Mouse (Mus musculus) forebrain, embryonic 12.5 days (tissue): ENCODE results near the gene Spef2. TPM values are rescaled to one million over a fixed set of nuclear protein-coding genes. Genes with fewer than 3 reads are reported as not detected.
"Not testable (repeated sequence)": the region's sequence is repeated elsewhere in the genome, so short reads cannot be mapped to it uniquely, and the experiment has no call there.

Experiments
- ATAC-seq: fragments of 200-750 bp; cut with Nextera tagmentation; 2 replicates; pipeline ENCODE4 v1.8.0; 2017; ENCODE audit warnings: moderate TSS enrichment; ENCODE audit not compliant: low FRiP score
- H3K27ac ChIP-seq: fragments of 300-500 bp; sonication (generic); 2 replicates; pipeline ENCODE4 v1.5.1; 2016; ENCODE audit warnings: mild to moderate bottlenecking
- H3K27me3 ChIP-seq: fragments of 300-500 bp; sonication (generic); 2 replicates; pipeline ENCODE4 v1.6.1; 2016; ENCODE audit warnings: mild to moderate bottlenecking
- H3K36me3 ChIP-seq: fragments of 300-500 bp; sonication (generic); replicated peaks from 2 replicates; pipeline ENCODE4 v1.6.1; 2016; ENCODE audit warnings: mild to moderate bottlenecking
- H3K4me1 ChIP-seq: fragments of 300-500 bp; sonication (generic); 2 replicates; pipeline ENCODE4 v1.6.1; 2016
- H3K4me2 ChIP-seq: fragments of 300-500 bp; sonication (generic); 2 replicates; pipeline ENCODE4 v1.6.1; 2016; ENCODE audit warnings: mild to moderate bottlenecking, moderate library complexity
- H3K4me3 ChIP-seq: fragments of 300-500 bp; sonication (generic); replicated peaks from 2 replicates; pipeline ENCODE4 v1.5.1; 2016; ENCODE audit warnings: mild to moderate bottlenecking
- H3K9ac ChIP-seq: fragments of 300-500 bp; sonication (generic); 2 replicates; pipeline ENCODE4 v1.6.1; 2016; ENCODE audit warnings: mild to moderate bottlenecking
- H3K9me3 ChIP-seq: fragments of 300-500 bp; sonication (generic); 2 replicates; pipeline ENCODE4 v1.6.1; 2016
- WGBS: fragments of 180-500 bp; shearing (Covaris S2); methylation state at CpG from one replicate; pipeline ENCODE4 v1.1.7; 2016; 5-methylcytosine and 5-hydroxymethylcytosine counted together
- polyA plus RNA-seq: library from polyadenylated mRNA; unstranded; fragments of >200 nt; fragmentation: Nextera tagmentation; extraction: Ambion mirVana; gene quantifications from 2 replicates; pipeline ENCODE4 v1.2.1, GENCODE M21; 2016

Spef2 gene
- polyA plus RNA-seq, 1 experiment from 2014 or later, result 1.2 TPM

GRCm38 (mm10) chr15:9710330-9710729 is 38.3 kb downstream of the Spef2 start:
- Histone ChIP-seq H3K9ac (no peak overlapping the region), H3K4me3 (no peak overlapping the region), H3K9me3 (no peaks in the 10 kb centered on the region), H3K27me3 (no peaks in the 10 kb centered on the region), H3K27ac (no peak overlapping the region), H3K4me2 (no peak overlapping the region), H3K36me3 (no peaks in the 10 kb centered on the region), H3K4me1 (no peaks in the 10 kb centered on the region)
- ATAC-seq, result no peak
- WGBS, result 90% methylated on average over 2 of the region's 2 CpGs

- ATAC-seq, result no peak
- Histone ChIP-seq H3K4me2 (no peak overlapping the region), H3K9ac (no peak overlapping the region), H3K27me3 (no peaks in the 10 kb centered on the region), H3K4me1 (no peaks in the 10 kb centered on the region), H3K9me3 (no peaks in the 10 kb centered on the region), H3K27ac (no peak overlapping the region), H3K36me3 (no peaks in the 10 kb centered on the region), H3K4me3 (no peak overlapping the region)
- WGBS, result 79% methylated on average over 2 of the region's 2 CpGs
Measured at GRCm38 (mm10) chr15:9705830-9706450, 42.7 kb downstream of the Spef2 start.

- H3K4me3 ChIP-seq, result no peak overlapping the region
- no peak for ATAC-seq
- H3K4me1 ChIP-seq, result no peaks in the 10 kb centered on the region
- no peaks in the 10 kb centered on the region for H3K36me3 ChIP-seq
- H3K9me3 ChIP-seq, result no peaks in the 10 kb centered on the region
- no peak overlapping the region for H3K27ac ChIP-seq
- H3K27me3 ChIP-seq, result no peaks in the 10 kb centered on the region
- no peak overlapping the region for H3K4me2 ChIP-seq
- H3K9ac ChIP-seq, result no peak overlapping the region
Measured at GRCm38 (mm10) chr15:9701845-9702244, 46.8 kb downstream of the Spef2 start.

- Histone ChIP-seq H3K4me3 (no peak overlapping the region), H3K4me1 (no peaks in the 10 kb centered on the region), H3K27me3 (no peaks in the 10 kb centered on the region), H3K4me2 (no peak overlapping the region), H3K36me3 (no peaks in the 10 kb centered on the region), H3K9ac (no peak overlapping the region), H3K27ac (no peak overlapping the region), H3K9me3 (no peaks in the 10 kb centered on the region)
- no peak for ATAC-seq
Measured at GRCm38 (mm10) chr15:9691721-9692120, 56.9 kb downstream of the Spef2 start.

GRCm38 (mm10) chr15:9690845-9691244 is 57.8 kb downstream of the Spef2 start:
- WGBS, result 87% methylated on average over 5 of the region's 5 CpGs
- H3K27ac ChIP-seq, result no peak overlapping the region

GRCm38 (mm10) chr15:9690436-9690835 is 58.2 kb downstream of the Spef2 start:
- Histone ChIP-seq H3K9ac (no peak overlapping the region), H3K36me3 (no peaks in the 10 kb centered on the region), H3K27ac (no peak overlapping the region), H3K4me3 (no peak overlapping the region), H3K9me3 (no peaks in the 10 kb centered on the region), H3K27me3 (no peaks in the 10 kb centered on the region), H3K4me1 (no peaks in the 10 kb centered on the region), H3K4me2 (no peak overlapping the region)
- ATAC-seq, result no peak
- 76% methylated on average over 1 of the region's 1 CpGs for WGBS

More at GRCm38 (mm10) chr15:9690845-9691244, 57.8 kb downstream of the Spef2 start:
- no peak overlapping the region for H3K4me3 ChIP-seq
- no peaks in the 10 kb centered on the region for H3K27me3 ChIP-seq
- H3K36me3 ChIP-seq, result no peaks in the 10 kb centered on the region
- no peaks in the 10 kb centered on the region for H3K4me1 ChIP-seq
- no peak overlapping the region for H3K9ac ChIP-seq
- no peak for ATAC-seq
- no peaks in the 10 kb centered on the region for H3K9me3 ChIP-seq
- H3K4me2 ChIP-seq, result no peak overlapping the region

- Histone ChIP-seq H3K4me3 (no peak overlapping the region), H3K4me1 (no peaks in the 10 kb centered on the region), H3K9ac (no peak overlapping the region), H3K36me3 (no peaks in the 10 kb centered on the region), H3K9me3 (no peaks in the 10 kb centered on the region), H3K27ac (no peak overlapping the region), H3K27me3 (no peaks in the 10 kb centered on the region), H3K4me2 (no peak overlapping the region)
- ATAC-seq, result no peak
- 87% methylated on average over 4 of the region's 4 CpGs for WGBS
Measured at GRCm38 (mm10) chr15:9683485-9683884, 65.2 kb downstream of the Spef2 start.

GRCm38 (mm10) chr15:9677343-9678036 is 71.2 kb downstream of the Spef2 start:
- no peaks in the 10 kb centered on the region for H3K9me3 ChIP-seq
- 79% methylated on average over 9 of the region's 9 CpGs for WGBS
- H3K9ac ChIP-seq, result no peak overlapping the region
- no peak overlapping the region for H3K4me3 ChIP-seq
- H3K4me1 ChIP-seq, result no peaks in the 10 kb centered on the region
- H3K36me3 ChIP-seq, result no peaks in the 10 kb centered on the region
- no peak for ATAC-seq
- no peak overlapping the region for H3K4me2 ChIP-seq
- H3K27ac ChIP-seq, result no peak overlapping the region
- H3K27me3 ChIP-seq, result no peaks in the 10 kb centered on the region

GRCm38 (mm10) chr15:9668575-9668974 is 80.1 kb downstream of the Spef2 start:
- WGBS, result 86% methylated on average over 4 of the region's 4 CpGs

GRCm38 (mm10) chr15:9664948-9665347 is 83.7 kb downstream of the Spef2 start:
- H3K4me3 ChIP-seq, H3K4me1 ChIP-seq, H3K9me3 ChIP-seq, H3K9ac ChIP-seq, H3K27me3 ChIP-seq, H3K27ac ChIP-seq, ATAC-seq, H3K4me2 ChIP-seq, H3K36me3 ChIP-seq: not testable (repeated sequence)
- WGBS, result 98% methylated on average over 2 of the region's 2 CpGs

More at GRCm38 (mm10) chr15:9668575-9668974, 80.1 kb downstream of the Spef2 start:
- H3K36me3 ChIP-seq, result no peaks in the 10 kb centered on the region
- H3K27ac ChIP-seq, result no peak overlapping the region
- H3K9me3 ChIP-seq, result no peaks in the 10 kb centered on the region
- no peak for ATAC-seq
- no peak overlapping the region for H3K9ac ChIP-seq
- no peak overlapping the region for H3K4me2 ChIP-seq
- no peaks in the 10 kb centered on the region for H3K27me3 ChIP-seq
- no peak overlapping the region for H3K4me3 ChIP-seq
- H3K4me1 ChIP-seq, result no peaks in the 10 kb centered on the region

GRCm38 (mm10) chr15:9661215-9661614 is 87.5 kb downstream of the Spef2 start:
- Histone ChIP-seq H3K4me1 (no peaks in the 10 kb centered on the region), H3K4me3 (no peak overlapping the region), H3K36me3 (no peaks in the 10 kb centered on the region), H3K9me3 (no peaks in the 10 kb centered on the region), H3K4me2 (no peak overlapping the region), H3K27ac (no peak overlapping the region), H3K9ac (no peak overlapping the region), H3K27me3 (no peaks in the 10 kb centered on the region)
- WGBS, result 91% methylated on average over 1 of the region's 1 CpGs
- ATAC-seq, result no peak

GRCm38 (mm10) chr15:9634471-9634870 is 114.2 kb downstream of the Spef2 start:
- Histone ChIP-seq H3K4me3 (no peak overlapping the region), H3K4me1 (no peaks in the 10 kb centered on the region), H3K9me3 (no peaks in the 10 kb centered on the region), H3K9ac (no peak overlapping the region), H3K27me3 (no peaks in the 10 kb centered on the region), H3K27ac (no peak overlapping the region), H3K36me3 (no peaks in the 10 kb centered on the region), H3K4me2 (no peak overlapping the region)
- 87% methylated on average over 12 of the region's 12 CpGs for WGBS
- no peak for ATAC-seq

GRCm38 (mm10) chr15:9631657-9632056 is 117.0 kb downstream of the Spef2 start:
- Histone ChIP-seq H3K27me3 (no peaks in the 10 kb centered on the region), H3K4me1 (no peaks in the 10 kb centered on the region), H3K36me3 (no peaks in the 10 kb centered on the region), H3K9me3 (no peaks in the 10 kb centered on the region), H3K4me2 (no peak overlapping the region), H3K4me3 (no peak overlapping the region), H3K9ac (no peak overlapping the region), H3K27ac (no peak overlapping the region)
- 94% methylated on average over 6 of the region's 6 CpGs for WGBS
- ATAC-seq, result no peak
